Mouse (Mus musculus) granulocyte monocyte progenitor cell, adult 5-6 weeks (primary cell): ENCODE data around the gene Dnase1l3. TPM values are rescaled to one million over a fixed set of nuclear protein-coding genes. Genes with fewer than 3 reads are reported as not detected.
A peak's percentile ranks its signal among the peaks of the same experiment; 100 is the strongest.

Experiments
- ATAC-seq: replicated peaks from 2 replicates; pipeline ENCODE4 v1.8.0; 2016; ENCODE audit warnings: mild to moderate bottlenecking, moderate TSS enrichment, inconsistent platforms; ENCODE audit not compliant: poor library complexity, severe bottlenecking
- total RNA-seq, 2 experiments: library from RNA; stranded (forward) in 1 of 2; stranded (reverse) in 1 of 2; fragments of 200-712, 200-1000 nt in 1 of 2; fragments of >200 nt in 1 of 2; fragmentation: Nextera tagmentation in 1 of 2; gene quantifications; 2 replicates each; pipeline ENCODE4 v1.2.3; 2014 to 2017

Gene Dnase1l3
- total RNA-seq, 2 experiments from 2014 or later = 0.15 TPM; not detected in 1

GRCm38 (mm10) chr14:7943101-7943800 is 51.1 kb downstream of the Dnase1l3 start:
- ATAC-seq = no peak

- no peak for ATAC-seq
Observed at GRCm38 (mm10) chr14:7941413-7941812, 53.0 kb downstream of the Dnase1l3 start.

GRCm38 (mm10) chr14:7938809-7939784 is 55.3 kb downstream of the Dnase1l3 start:
- no peak for ATAC-seq

GRCm38 (mm10) chr14:7937052-7937630 is 57.2 kb downstream of the Dnase1l3 start:
- ATAC-seq = peak; percentile 33; the same call in 1 of the 2 replicates

- peak; percentile 54 for ATAC-seq
Observed at GRCm38 (mm10) chr14:7934166-7934565, 60.2 kb downstream of the Dnase1l3 start.

GRCm38 (mm10) chr14:7932151-7932550 is 62.2 kb downstream of the Dnase1l3 start:
- no peak for ATAC-seq

- peak; percentile 90 for ATAC-seq
Observed at GRCm38 (mm10) chr14:7929029-7929428, 65.3 kb downstream of the Dnase1l3 start.

- ATAC-seq = no peak
Observed at GRCm38 (mm10) chr14:7928362-7928761, 66.0 kb downstream of the Dnase1l3 start.

- ATAC-seq = peak; percentile 67
Observed at GRCm38 (mm10) chr14:7923635-7924034, 70.7 kb downstream of the Dnase1l3 start.

GRCm38 (mm10) chr14:7921459-7921858 is 72.9 kb downstream of the Dnase1l3 start:
- peak; percentile 31 for ATAC-seq

GRCm38 (mm10) chr14:7919921-7920320 is 74.5 kb downstream of the Dnase1l3 start:
- peak; percentile 17; the same call in 1 of the 2 replicates for ATAC-seq

- peak; percentile 36 for ATAC-seq
Observed at GRCm38 (mm10) chr14:7919309-7919708, 75.1 kb downstream of the Dnase1l3 start.

- ATAC-seq = peak; percentile 20; the same call in 1 of the 2 replicates
Observed at GRCm38 (mm10) chr14:7918150-7918991, 76.0 kb downstream of the Dnase1l3 start.

Other genes starting within 250 kb of the Dnase1l3 start
- not detected in 2 replicates for gene Gm26661, start 203.0 kb downstream of the Dnase1l3 start, total RNA-seq (2014; fragmentation: Nextera tagmentation)
- not detected in 2 replicates for gene Gm26661, start 203.0 kb downstream of the Dnase1l3 start, total RNA-seq (2017)
- 26.3 and 30.2 TPM in 2 replicates for gene Flnb, start 176.6 kb downstream of the Dnase1l3 start, total RNA-seq (2014; fragmentation: Nextera tagmentation)
- 18.7 and 20.8 TPM in 2 replicates for gene Flnb, start 176.6 kb downstream of the Dnase1l3 start, total RNA-seq (2017)
- gene Gm45521, start 37.3 kb downstream of the Dnase1l3 start, total RNA-seq (2014; fragmentation: Nextera tagmentation) = not detected in 2 replicates
- not detected in 2 replicates for gene Gm45521, start 37.3 kb downstream of the Dnase1l3 start, total RNA-seq (2017)
- not detected in 2 replicates for gene Abhd6, start 8.3 kb upstream of the Dnase1l3 start, total RNA-seq (2014; fragmentation: Nextera tagmentation)
- gene Abhd6, start 8.3 kb upstream of the Dnase1l3 start, total RNA-seq (2017) = 1.5 TPM in 1 of 2 replicates, not detected in the other
- gene Rpp14, start 85.8 kb upstream of the Dnase1l3 start, total RNA-seq (2014; fragmentation: Nextera tagmentation) = 35.5 and 43.7 TPM in 2 replicates
- gene Rpp14, start 85.8 kb upstream of the Dnase1l3 start, total RNA-seq (2017) = 62.6 and 72.8 TPM in 2 replicates
- 34.1 and 40.7 TPM in 2 replicates for gene Pxk, start 103.6 kb upstream of the Dnase1l3 start, total RNA-seq (2014; fragmentation: Nextera tagmentation)
- gene Pxk, start 103.6 kb upstream of the Dnase1l3 start, total RNA-seq (2017) = 25.6 and 30.0 TPM in 2 replicates
- gene Pdhb, start 178.5 kb upstream of the Dnase1l3 start, total RNA-seq (2014; fragmentation: Nextera tagmentation) = 102 and 123 TPM in 2 replicates
- 143 and 158 TPM in 2 replicates for gene Pdhb, start 178.5 kb upstream of the Dnase1l3 start, total RNA-seq (2017)
- 6.6 and 12.7 TPM in 2 replicates for gene Kctd6, start 219.6 kb upstream of the Dnase1l3 start, total RNA-seq (2014; fragmentation: Nextera tagmentation)
- 6.2 and 6.6 TPM in 2 replicates for gene Kctd6, start 219.6 kb upstream of the Dnase1l3 start, total RNA-seq (2017)